Mouse (Mus musculus): ENCODE measurements at regions not wholly inside any gene's neighbourhood (a gene's known extent, or its start where the extent isn't known, plus 50 kb on each side); places are given as distances from the start of the nearest gene placed in this dataset.

GRCm38 (mm10) chr3:147266556-147266955 is 414.4 kb downstream of the Ttll7 start:
- Histone ChIP-seq H3K4me1 (ENCODE audit: control insufficient read depth, insufficient read depth, low read length) (no peaks in the 10 kb centered on the region), H3K27ac (ENCODE audit: control insufficient read depth, insufficient read depth, low read depth, low read length, poor library complexity) (no peak overlapping the region), H3K4me3 (replicated peaks; ENCODE audit: control insufficient read depth, low read depth, low read length) (no peak overlapping the region)
- TF ChIP-seq POLR2A (IDR thresholded peaks at IDR 0.05; ENCODE audit: borderline replicate concordance, control insufficient read depth, low read depth, low read length): no peak
- TF ChIP-seq CTCF (IDR thresholded peaks at IDR 0.05; ENCODE audit: control insufficient read depth, insufficient read depth, low read length): no peak
- WGBS: 75% methylated on average over 5 of the region's 5 CpGs

DNA sequence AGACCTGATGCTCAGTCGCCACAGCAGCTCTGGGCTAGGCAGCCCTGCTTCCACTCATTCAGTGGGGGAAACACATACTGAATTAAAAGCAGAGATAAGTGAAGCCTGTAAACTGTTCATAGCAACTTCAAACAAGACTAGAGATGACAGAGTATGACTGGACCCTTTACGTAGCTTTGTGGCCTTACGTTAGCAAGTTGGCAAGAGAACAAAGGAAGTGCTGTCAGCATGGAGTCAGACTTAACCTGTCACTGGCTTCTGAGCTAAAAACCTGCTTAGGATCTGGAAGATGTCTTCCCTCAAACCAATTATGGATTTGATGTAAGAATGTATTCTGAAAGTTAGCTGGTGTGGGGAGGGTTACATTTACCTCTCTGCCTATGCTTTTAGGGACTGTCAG is 421.3 kb downstream of the Ttll7 start:
- Histone ChIP-seq H3K27ac (ENCODE audit: control insufficient read depth, insufficient read depth, low read depth, low read length, poor library complexity) (no peak overlapping the region), H3K4me1 (ENCODE audit: control insufficient read depth, insufficient read depth, low read length) (no peaks in the 10 kb centered on the region), H3K4me3 (replicated peaks; ENCODE audit: control insufficient read depth, low read depth, low read length) (no peak overlapping the region)
- WGBS: 79% methylated on average over 3 of the region's 3 CpGs
- TF ChIP-seq POLR2A (IDR thresholded peaks at IDR 0.05; ENCODE audit: borderline replicate concordance, control insufficient read depth, low read depth, low read length) (no peak), CTCF (IDR thresholded peaks at IDR 0.05; ENCODE audit: control insufficient read depth, insufficient read depth, low read length) (no peak)

- Histone ChIP-seq H3K27ac (ENCODE audit: control insufficient read depth, insufficient read depth, low read depth, low read length, poor library complexity) (no peak overlapping the region), H3K4me1 (ENCODE audit: control insufficient read depth, insufficient read depth, low read length) (no peaks in the 10 kb centered on the region), H3K4me3 (replicated peaks; ENCODE audit: control insufficient read depth, low read depth, low read length) (no peak overlapping the region)
- TF ChIP-seq POLR2A (IDR thresholded peaks at IDR 0.05; ENCODE audit: borderline replicate concordance, control insufficient read depth, low read depth, low read length): no peak
- no peak for TF ChIP-seq CTCF (IDR thresholded peaks at IDR 0.05; ENCODE audit: control insufficient read depth, insufficient read depth, low read length)
Measured at GRCm38 (mm10) chr3:147278602-147279001, 426.4 kb downstream of the Ttll7 start.

GRCm38 (mm10) chr3:147283724-147284123 is 431.6 kb downstream of the Ttll7 start:
- WGBS: 71% methylated on average over 9 of the region's 9 CpGs
- Histone ChIP-seq H3K27ac (ENCODE audit: control insufficient read depth, insufficient read depth, low read depth, low read length, poor library complexity) (no peak overlapping the region), H3K4me1 (ENCODE audit: control insufficient read depth, insufficient read depth, low read length) (no peaks in the 10 kb centered on the region), H3K4me3 (replicated peaks; ENCODE audit: control insufficient read depth, low read depth, low read length) (no peak overlapping the region)
- TF ChIP-seq POLR2A (IDR thresholded peaks at IDR 0.05; ENCODE audit: borderline replicate concordance, control insufficient read depth, low read depth, low read length): no peak
- TF ChIP-seq CTCF (IDR thresholded peaks at IDR 0.05; ENCODE audit: control insufficient read depth, insufficient read depth, low read length): no peak

DNA sequence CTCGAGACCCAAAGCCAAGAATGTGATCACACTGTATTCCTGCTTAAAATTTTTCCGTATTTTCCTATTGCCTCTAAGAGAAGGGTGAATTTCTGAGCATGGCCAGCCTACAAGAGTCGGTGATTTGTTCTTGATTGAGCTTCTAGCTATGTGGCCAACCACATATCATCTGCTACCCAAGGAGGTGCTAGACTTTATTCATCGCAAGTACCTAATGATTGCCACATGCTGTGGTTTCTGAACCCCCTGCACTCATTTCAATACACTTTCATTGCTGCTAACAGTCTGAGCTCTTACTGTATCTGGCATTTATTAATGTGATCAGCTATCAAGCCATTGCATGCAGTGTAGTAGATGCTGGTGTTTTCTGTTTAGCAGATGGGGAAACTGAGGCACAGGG is 432.2 kb downstream of the Ttll7 start:
- Histone ChIP-seq H3K4me3 (replicated peaks; ENCODE audit: control insufficient read depth, low read depth, low read length) (no peak overlapping the region), H3K4me1 (ENCODE audit: control insufficient read depth, insufficient read depth, low read length) (no peaks in the 10 kb centered on the region), H3K27ac (ENCODE audit: control insufficient read depth, insufficient read depth, low read depth, low read length, poor library complexity) (no peak overlapping the region)
- TF ChIP-seq POLR2A (IDR thresholded peaks at IDR 0.05; ENCODE audit: borderline replicate concordance, control insufficient read depth, low read depth, low read length) (no peak), CTCF (IDR thresholded peaks at IDR 0.05; ENCODE audit: control insufficient read depth, insufficient read depth, low read length) (no peak)
- 78% methylated on average over 4 of the region's 4 CpGs for WGBS

DNA sequence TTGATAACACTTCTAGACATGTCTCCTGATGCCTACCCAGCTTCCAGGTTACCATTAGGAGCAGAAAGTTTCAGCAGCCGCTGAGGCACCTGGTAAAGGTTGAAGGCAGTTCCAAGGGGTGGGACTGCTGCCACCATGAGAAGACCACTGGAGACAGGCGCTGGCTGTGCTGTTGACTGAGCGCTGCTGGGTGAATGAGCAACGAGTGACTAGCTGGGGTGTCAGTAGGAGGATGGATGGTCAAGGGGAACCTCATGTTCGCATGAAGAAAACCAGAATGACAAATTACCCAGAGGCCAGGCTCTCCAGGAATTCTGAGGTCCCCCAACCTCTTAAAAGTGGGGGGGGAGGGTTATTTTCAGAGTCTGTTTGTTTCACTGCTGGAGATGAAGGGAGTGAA is 433.3 kb downstream of the Ttll7 start:
- Histone ChIP-seq H3K27ac (ENCODE audit: control insufficient read depth, insufficient read depth, low read depth, low read length, poor library complexity) (no peak overlapping the region), H3K4me3 (replicated peaks; ENCODE audit: control insufficient read depth, low read depth, low read length) (no peak overlapping the region), H3K4me1 (ENCODE audit: control insufficient read depth, insufficient read depth, low read length) (no peaks in the 10 kb centered on the region)
- no peak for TF ChIP-seq CTCF (IDR thresholded peaks at IDR 0.05; ENCODE audit: control insufficient read depth, insufficient read depth, low read length)
- no peak for TF ChIP-seq POLR2A (IDR thresholded peaks at IDR 0.05; ENCODE audit: borderline replicate concordance, control insufficient read depth, low read depth, low read length)
- WGBS: 78% methylated on average over 5 of the region's 5 CpGs

DNA sequence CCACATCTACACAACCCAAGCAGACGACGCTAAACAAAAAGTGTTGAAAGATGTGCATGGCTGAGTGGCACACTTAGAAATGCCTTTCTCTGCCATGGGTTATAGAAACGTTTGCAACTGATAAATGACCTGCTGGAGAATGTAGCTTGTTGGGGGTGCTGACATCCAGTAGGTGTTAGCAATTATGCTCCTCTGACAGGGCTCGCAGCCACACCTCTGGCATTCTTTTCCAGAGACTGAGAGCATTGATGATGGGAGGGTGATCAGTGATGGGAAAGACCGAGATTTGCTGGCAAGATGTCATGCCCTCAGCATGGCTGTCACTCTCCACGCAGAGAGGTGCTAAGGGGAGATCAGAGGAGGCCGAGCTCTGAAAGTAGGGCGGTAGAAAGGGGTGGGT is 435.3 kb downstream of the Ttll7 start:
- no peak overlapping the region for H3K27ac ChIP-seq (ENCODE audit: control insufficient read depth, insufficient read depth, low read depth, low read length, poor library complexity)
- WGBS: 69% methylated on average over 8 of the region's 8 CpGs
- no peak for TF ChIP-seq CTCF (IDR thresholded peaks at IDR 0.05; ENCODE audit: control insufficient read depth, insufficient read depth, low read length)
- TF ChIP-seq POLR2A (IDR thresholded peaks at IDR 0.05; ENCODE audit: borderline replicate concordance, control insufficient read depth, low read depth, low read length): no peak
- H3K4me3 ChIP-seq (replicated peaks; ENCODE audit: control insufficient read depth, low read depth, low read length): no peak overlapping the region
- H3K4me1 ChIP-seq (ENCODE audit: control insufficient read depth, insufficient read depth, low read length): no peaks in the 10 kb centered on the region

GRCm38 (mm10) chr3:147291696-147292327 is 439.6 kb downstream of the Ttll7 start:
- 82% methylated on average over 10 of the region's 10 CpGs for WGBS
- H3K4me3 ChIP-seq (replicated peaks; ENCODE audit: control insufficient read depth, low read depth, low read length): no peak overlapping the region
- H3K27ac ChIP-seq (ENCODE audit: control insufficient read depth, insufficient read depth, low read depth, low read length, poor library complexity): no peak overlapping the region
- TF ChIP-seq POLR2A (IDR thresholded peaks at IDR 0.05; ENCODE audit: borderline replicate concordance, control insufficient read depth, low read depth, low read length) (no peak), CTCF (IDR thresholded peaks at IDR 0.05; ENCODE audit: control insufficient read depth, insufficient read depth, low read length) (no peak)
- no peaks in the 10 kb centered on the region for H3K4me1 ChIP-seq (ENCODE audit: control insufficient read depth, insufficient read depth, low read length)

- TF ChIP-seq CTCF (IDR thresholded peaks at IDR 0.05; ENCODE audit: control insufficient read depth, insufficient read depth, low read length) (no peak), POLR2A (IDR thresholded peaks at IDR 0.05; ENCODE audit: borderline replicate concordance, control insufficient read depth, low read depth, low read length) (no peak)
- H3K27ac ChIP-seq (ENCODE audit: control insufficient read depth, insufficient read depth, low read depth, low read length, poor library complexity): no peak overlapping the region
- H3K4me1 ChIP-seq (ENCODE audit: control insufficient read depth, insufficient read depth, low read length): no peaks in the 10 kb centered on the region
- WGBS: 35% methylated on average over 9 of the region's 9 CpGs
- no peak overlapping the region for H3K4me3 ChIP-seq (replicated peaks; ENCODE audit: control insufficient read depth, low read depth, low read length)
Measured at GRCm38 (mm10) chr3:147298065-147298464, 445.9 kb downstream of the Ttll7 start.
